ENCODE assay signal across 29 mouse cellular contexts in genomic region chr1:150748783-150749182, GRCm38 (mm10).
"Had no signal": no experiment of that assay in that cellular context is flagged by ENCODE, and none has a peak within 500 bp of the region (broad histone marks: within the 10 kb centered on the region; RNA-seq: fewer than 3 reads in every experiment).

No protein-coding gene starts in this region.

- H3K27me3 ChIP-seq: embryonic facial prominence, embryonic 12.5 days; embryonic facial prominence, embryonic 13.5 days; embryonic facial prominence, embryonic 15.5 days; forebrain, embryonic 12.5 days; forebrain, embryonic 13.5 days; forebrain, embryonic 15.5 days had no signal

- H3K4me1 ChIP-seq: embryonic facial prominence, embryonic 10.5 days; embryonic facial prominence, embryonic 12.5 days; embryonic facial prominence, embryonic 13.5 days; embryonic facial prominence, embryonic 15.5 days; forebrain, embryonic 10.5 days; forebrain, embryonic 12.5 days; forebrain, embryonic 13.5 days; forebrain, embryonic 15.5 days had no signal

- H3K4me3 ChIP-seq: embryonic facial prominence, embryonic 10.5 days; embryonic facial prominence, embryonic 12.5 days; embryonic facial prominence, embryonic 13.5 days; embryonic facial prominence, embryonic 15.5 days; erythroblast, embryonic 14.5 days; forebrain, embryonic 10.5 days; forebrain, embryonic 12.5 days; forebrain, embryonic 13.5 days; forebrain, embryonic 15.5 days; gastrocnemius, adult 2 months; heart, adult 2 months had no signal

- H3K27ac ChIP-seq: embryonic facial prominence, embryonic 10.5 days; embryonic facial prominence, embryonic 12.5 days; embryonic facial prominence, embryonic 13.5 days; embryonic facial prominence, embryonic 15.5 days; forebrain, embryonic 10.5 days; forebrain, embryonic 12.5 days; forebrain, embryonic 13.5 days; forebrain, embryonic 15.5 days; gastrocnemius, adult 2 months; heart, adult 2 months had no signal

- H3K36me3 ChIP-seq: forebrain, embryonic 10.5 days; forebrain, embryonic 12.5 days; forebrain, embryonic 15.5 days had no signal

- DNase-seq: cerebellum, adult 2 months; cerebellum, adult 8-10 months; cerebellum, adult 9-10 months; cerebellum, adult 9-11 months; cerebellum, postnatal 10 days; cerebellum, postnatal 14 days; cerebellum, postnatal 25 days; cerebellum, postnatal 36 days; embryo, embryonic 11 days; forebrain, postnatal 0 days; gastrocnemius, adult 2 months; gastrocnemius, postnatal 10 days; gastrocnemius, postnatal 14 days; gastrocnemius, postnatal 25 days; gastrocnemius, postnatal 36 days; heart, adult 11 months; heart, adult 18-20 months; heart, adult 2 months had no signal

- H3K9me3 ChIP-seq: embryonic facial prominence, embryonic 10.5 days; embryonic facial prominence, embryonic 12.5 days; embryonic facial prominence, embryonic 13.5 days; embryonic facial prominence, embryonic 15.5 days; forebrain, embryonic 10.5 days; forebrain, embryonic 12.5 days; forebrain, embryonic 13.5 days; forebrain, embryonic 15.5 days had no signal

- ATAC-seq: forebrain, embryonic 13.5 days; forebrain, embryonic 14.5 days; forebrain, embryonic 15.5 days; forebrain, embryonic 16.5 days; forebrain, postnatal 0 days had no signal

- H3K4me2 ChIP-seq: embryonic facial prominence, embryonic 12.5 days; embryonic facial prominence, embryonic 13.5 days; embryonic facial prominence, embryonic 15.5 days; forebrain, embryonic 12.5 days; forebrain, embryonic 13.5 days; forebrain, embryonic 15.5 days had no signal

- H3K9ac ChIP-seq: embryonic facial prominence, embryonic 12.5 days; embryonic facial prominence, embryonic 13.5 days; embryonic facial prominence, embryonic 15.5 days; forebrain, embryonic 12.5 days; forebrain, embryonic 13.5 days; forebrain, embryonic 15.5 days; forebrain, postnatal 0 days had no signal
